Mouse (Mus musculus) MEL-GATA-1-ER (cell line): Measurements from ENCODE around the gene Invs.

Source experiments
- DNase-seq: peaks from one replicate; pipeline ENCODE4 v3.0.0-alpha.2; 2012; ENCODE audit warnings: low read depth; ENCODE audit errors: extremely low read depth

Gene Invs

GRCm38 (mm10) chr4:48454106-48454773 lies 174.7 kb downstream of the Invs start:
- DNase-seq: no peak

- DNase-seq: no peak
Observed at GRCm38 (mm10) chr4:48458436-48458835, 178.9 kb downstream of the Invs start.

- no peak for DNase-seq
Observed at GRCm38 (mm10) chr4:48461060-48461459, 181.5 kb downstream of the Invs start.

GRCm38 (mm10) chr4:48470977-48471376 lies 191.4 kb downstream of the Invs start:
- DNase-seq: no peak

- peak; percentile 32 for DNase-seq
Observed at GRCm38 (mm10) chr4:48472052-48472791, 192.7 kb downstream of the Invs start.

- DNase-seq: peak; percentile 53
Observed at GRCm38 (mm10) chr4:48472792-48473650, 193.5 kb downstream of the Invs start, which contains the start of gene Tex10. Tex10 (minus strand) TSS chr4:48473459.

- no peak for DNase-seq
Observed at GRCm38 (mm10) chr4:48473651-48474011, 194.1 kb downstream of the Invs start.

GRCm38 (mm10) chr4:48481287-48481686 lies 201.7 kb downstream of the Invs start:
- DNase-seq: peak; percentile 33
